Mouse (Mus musculus): ENCODE results near the gene Scd3. TPM values are rescaled to one million over a fixed set of nuclear protein-coding genes. Genes with fewer than 3 reads are reported as not detected.

Gene Scd3
- polyA plus RNA-seq, 1 experiment from 2014 or later: 0.36 TPM

DNA sequence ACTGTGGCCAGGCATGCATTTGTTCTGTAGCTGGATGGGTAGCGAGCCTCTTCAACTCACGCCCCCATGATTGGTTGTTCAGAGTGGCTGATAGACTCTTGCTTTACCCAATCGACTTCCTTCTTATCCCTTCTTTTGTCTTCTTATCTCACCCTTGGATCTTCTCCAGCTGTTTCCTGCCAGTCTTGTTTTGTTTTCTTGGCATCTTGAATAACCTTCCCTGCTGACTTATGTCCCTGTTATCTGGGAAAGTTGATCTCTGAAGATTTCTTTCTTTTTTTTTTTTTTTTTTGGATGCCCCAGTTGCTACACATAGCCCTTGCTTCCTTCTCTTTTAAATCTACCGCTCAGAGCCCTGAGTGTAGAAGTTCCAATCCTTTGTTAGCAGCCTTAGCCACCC is 56.4 kb downstream of the Scd3 start:
- Histone ChIP-seq H3K9ac (ENCODE audit: low read depth, low read length) (no peak overlapping the region), H3K27ac (replicated peaks; ENCODE audit: low read depth, low read length) (no peak overlapping the region), H3K27me3 (replicated peaks; ENCODE audit: control insufficient read depth, insufficient read depth, low read length) (no peaks in the 10 kb centered on the region), H3K4me2 (ENCODE audit: low read depth, low read length) (no peak overlapping the region), H3K9me3 (ENCODE audit: control insufficient read depth, low read length) (no peaks in the 10 kb centered on the region), H3K4me3 (ENCODE audit: low read depth, low read length) (no peak overlapping the region), H3K4me1 (ENCODE audit: control insufficient read depth, insufficient read depth, low read length) (no peaks in the 10 kb centered on the region), H3K36me3 (ENCODE audit: control insufficient read depth, insufficient read depth, low read length) (no peaks in the 10 kb centered on the region)
- ATAC-seq (ENCODE audit: low read depth) (no peak), DNase-seq (ENCODE audit: low spot score) (no peak)
- WGBS: 70% methylated on average over 4 of the region's 4 CpGs

DNA sequence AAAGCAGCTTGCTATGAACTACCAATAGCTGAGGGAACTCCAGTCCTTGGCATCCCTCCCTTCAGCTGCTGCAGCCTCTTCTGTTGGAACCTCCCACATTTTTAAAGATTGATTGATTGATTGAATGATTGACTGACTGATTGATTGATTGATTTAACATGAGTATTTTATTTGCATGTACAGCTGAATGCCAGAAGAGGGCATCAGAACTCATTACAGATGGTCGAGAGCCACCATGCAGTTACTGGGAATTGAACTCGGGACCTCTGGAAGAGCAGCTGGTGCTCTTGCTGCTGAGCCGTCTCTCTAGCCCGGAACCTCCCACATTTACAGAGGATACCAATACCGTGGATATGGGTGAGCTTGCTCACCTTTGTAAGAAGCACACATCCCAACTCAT is 57.4 kb downstream of the Scd3 start:
- H3K9ac ChIP-seq (ENCODE audit: low read depth, low read length): no peak overlapping the region
- H3K4me1 ChIP-seq (ENCODE audit: control insufficient read depth, insufficient read depth, low read length): no peaks in the 10 kb centered on the region
- no peak overlapping the region for H3K27ac ChIP-seq (replicated peaks; ENCODE audit: low read depth, low read length)
- DNase-seq (ENCODE audit: low spot score) (no peak), ATAC-seq (ENCODE audit: low read depth) (no peak)
- 72% methylated on average over 5 of the region's 5 CpGs for WGBS
- no peaks in the 10 kb centered on the region for H3K9me3 ChIP-seq (ENCODE audit: control insufficient read depth, low read length)
- no peaks in the 10 kb centered on the region for H3K27me3 ChIP-seq (replicated peaks; ENCODE audit: control insufficient read depth, insufficient read depth, low read length)
- no peaks in the 10 kb centered on the region for H3K36me3 ChIP-seq (ENCODE audit: control insufficient read depth, insufficient read depth, low read length)
- H3K4me3 ChIP-seq (ENCODE audit: low read depth, low read length): no peak overlapping the region
- no peak overlapping the region for H3K4me2 ChIP-seq (ENCODE audit: low read depth, low read length)

DNA sequence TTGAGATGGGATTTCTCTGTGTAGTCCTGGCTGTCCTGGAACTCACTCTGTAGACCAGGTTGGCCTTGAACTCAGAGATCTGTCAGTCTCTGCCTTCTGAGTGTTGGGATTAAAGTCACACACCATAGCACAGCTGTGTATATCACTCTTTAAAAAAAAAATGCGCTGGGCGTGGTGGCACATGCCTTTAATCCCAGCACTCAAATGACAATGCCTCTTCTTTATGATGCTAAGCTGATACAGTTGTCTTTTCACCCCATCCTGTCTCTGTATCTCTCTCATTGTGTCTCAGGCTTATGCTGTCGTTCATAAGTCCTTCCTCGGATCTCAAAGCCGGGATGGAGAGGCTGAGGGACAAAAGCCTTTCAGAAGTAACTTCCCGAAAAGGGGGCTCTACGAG is 58.7 kb downstream of the Scd3 start:
- no peak for ATAC-seq (ENCODE audit: low read depth)
- WGBS: 81% methylated on average over 7 of the region's 7 CpGs
- Histone ChIP-seq H3K27me3 (replicated peaks; ENCODE audit: control insufficient read depth, insufficient read depth, low read length) (no peaks in the 10 kb centered on the region), H3K27ac (replicated peaks; ENCODE audit: low read depth, low read length) (no peak overlapping the region), H3K4me2 (ENCODE audit: low read depth, low read length) (no peak overlapping the region), H3K9me3 (ENCODE audit: control insufficient read depth, low read length) (no peaks in the 10 kb centered on the region), H3K36me3 (ENCODE audit: control insufficient read depth, insufficient read depth, low read length) (no peaks in the 10 kb centered on the region), H3K9ac (ENCODE audit: low read depth, low read length) (no peak overlapping the region), H3K4me3 (ENCODE audit: low read depth, low read length) (no peak overlapping the region), H3K4me1 (ENCODE audit: control insufficient read depth, insufficient read depth, low read length) (peaks cover 9% of the 10 kb centered on the region)
- no peak for DNase-seq (ENCODE audit: low spot score)

DNA sequence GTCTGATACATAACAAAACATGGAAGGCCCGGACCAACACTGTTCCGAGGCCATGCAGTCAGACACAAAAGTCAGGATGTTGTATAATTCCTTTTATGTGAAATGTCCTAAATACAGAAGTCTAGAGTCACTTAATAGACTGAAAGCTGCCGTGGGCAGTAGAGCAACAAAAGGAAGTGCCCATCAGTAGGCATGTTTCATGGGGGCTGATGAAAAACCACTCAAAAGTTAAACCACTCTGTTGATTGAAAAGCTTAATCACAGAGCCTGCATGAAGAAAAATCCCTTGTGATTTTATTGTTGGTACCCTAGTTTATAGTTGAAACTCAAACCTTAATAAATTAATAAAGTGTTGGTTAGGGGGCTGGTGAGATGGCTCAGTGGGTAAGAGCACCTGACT is 60.5 kb downstream of the Scd3 start:
- Histone ChIP-seq H3K9ac (ENCODE audit: low read depth, low read length) (no peak overlapping the region), H3K4me1 (ENCODE audit: control insufficient read depth, insufficient read depth, low read length) (peaks cover 9% of the 10 kb centered on the region), H3K9me3 (ENCODE audit: control insufficient read depth, low read length) (no peaks in the 10 kb centered on the region), H3K27me3 (replicated peaks; ENCODE audit: control insufficient read depth, insufficient read depth, low read length) (no peaks in the 10 kb centered on the region), H3K4me2 (ENCODE audit: low read depth, low read length) (no peak overlapping the region), H3K4me3 (ENCODE audit: low read depth, low read length) (no peak overlapping the region), H3K36me3 (ENCODE audit: control insufficient read depth, insufficient read depth, low read length) (no peaks in the 10 kb centered on the region), H3K27ac (replicated peaks; ENCODE audit: low read depth, low read length) (no peak overlapping the region)
- ATAC-seq (ENCODE audit: low read depth) (no peak), DNase-seq (ENCODE audit: low spot score) (no peak)
- 77% methylated on average over 3 of the region's 3 CpGs for WGBS

DNA sequence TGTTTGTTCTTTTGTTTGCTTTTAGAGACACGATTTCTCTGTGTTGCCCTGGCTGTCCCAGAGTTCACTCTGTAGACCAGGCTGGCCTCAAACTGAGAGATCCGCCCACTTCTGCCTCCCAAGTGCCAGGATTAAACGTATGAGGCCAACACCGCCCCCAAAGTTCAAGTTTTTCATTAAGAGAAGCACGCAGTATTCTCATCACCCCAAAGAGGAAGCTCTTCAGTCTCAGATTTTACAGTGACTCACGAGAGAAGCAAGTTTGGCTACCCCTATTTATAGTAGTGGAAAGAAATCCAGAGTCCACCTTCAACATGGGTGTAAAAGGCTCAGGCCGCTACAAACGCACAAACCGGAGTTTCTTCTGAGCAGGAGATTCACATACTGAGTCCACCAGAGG is 61.2 kb downstream of the Scd3 start:
- Histone ChIP-seq H3K4me1 (ENCODE audit: control insufficient read depth, insufficient read depth, low read length) (peaks cover 9% of the 10 kb centered on the region), H3K4me3 (ENCODE audit: low read depth, low read length) (no peak overlapping the region), H3K36me3 (ENCODE audit: control insufficient read depth, insufficient read depth, low read length) (no peaks in the 10 kb centered on the region), H3K27ac (replicated peaks; ENCODE audit: low read depth, low read length) (no peak overlapping the region), H3K4me2 (ENCODE audit: low read depth, low read length) (no peak overlapping the region), H3K9me3 (ENCODE audit: control insufficient read depth, low read length) (no peaks in the 10 kb centered on the region), H3K27me3 (replicated peaks; ENCODE audit: control insufficient read depth, insufficient read depth, low read length) (no peaks in the 10 kb centered on the region), H3K9ac (ENCODE audit: low read depth, low read length) (no peak overlapping the region)
- no peak for DNase-seq (ENCODE audit: low spot score)
- WGBS: 71% methylated on average over 9 of the region's 9 CpGs
- ATAC-seq (ENCODE audit: low read depth): no peak

DNA sequence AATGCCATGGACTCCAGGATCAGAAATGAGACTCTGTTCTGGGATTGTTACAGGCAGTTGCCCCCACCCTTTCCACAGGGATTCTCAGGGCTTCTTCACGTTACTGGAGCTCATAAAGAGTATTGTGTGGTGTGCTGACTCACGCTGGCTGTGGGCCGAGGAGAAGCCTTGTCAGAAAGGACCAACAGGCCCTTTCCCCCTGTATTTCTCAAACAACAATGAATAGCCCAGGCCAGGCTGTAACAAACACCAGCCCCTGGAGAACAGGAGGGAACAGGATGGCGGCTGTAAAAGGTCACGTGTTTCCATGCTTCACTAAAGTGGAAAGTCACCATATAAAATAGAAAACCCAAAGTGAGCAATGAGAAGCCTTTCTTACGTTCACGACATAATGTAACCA is 62.2 kb downstream of the Scd3 start:
- no peak for ATAC-seq (ENCODE audit: low read depth)
- WGBS: 51% methylated on average over 7 of the region's 7 CpGs
- H3K27ac ChIP-seq (replicated peaks; ENCODE audit: low read depth, low read length): no peak overlapping the region

DNA sequence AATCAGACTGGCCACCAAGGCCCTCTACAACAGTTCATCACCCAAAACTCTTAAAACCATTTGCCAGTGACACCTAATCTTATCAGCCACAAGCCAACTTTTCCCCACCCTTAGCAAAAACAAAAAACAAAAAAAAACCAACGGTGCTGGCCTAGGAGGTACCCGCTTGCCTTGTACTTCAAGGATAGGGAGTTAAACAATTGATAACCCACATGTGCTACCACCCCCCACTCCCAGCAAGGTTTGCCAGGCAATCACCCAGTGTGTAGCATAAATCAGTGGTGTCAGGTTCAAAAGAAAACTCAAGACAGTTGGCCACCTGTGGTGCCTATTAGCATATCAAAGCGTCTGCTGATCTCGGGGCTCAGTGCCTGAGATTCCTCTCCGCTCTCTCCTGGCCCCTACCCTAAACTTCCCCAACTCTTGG is 62.9 kb downstream of the Scd3 start:
- Histone ChIP-seq H3K27me3 (replicated peaks; ENCODE audit: control insufficient read depth, insufficient read depth, low read length) (no peaks in the 10 kb centered on the region), H3K4me1 (ENCODE audit: control insufficient read depth, insufficient read depth, low read length) (peaks cover 9% of the 10 kb centered on the region), H3K4me2 (ENCODE audit: low read depth, low read length) (peak overlapping the region; percentile 78; the same call in 1 of the 2 replicates), H3K4me3 (ENCODE audit: low read depth, low read length) (no peak overlapping the region), H3K9me3 (ENCODE audit: control insufficient read depth, low read length) (no peaks in the 10 kb centered on the region), H3K9ac (ENCODE audit: low read depth, low read length) (no peak overlapping the region), H3K27ac (replicated peaks; ENCODE audit: low read depth, low read length) (no peak overlapping the region; the same call in 1 of the 2 replicates), H3K36me3 (ENCODE audit: control insufficient read depth, insufficient read depth, low read length) (no peaks in the 10 kb centered on the region)
- DNase-seq (ENCODE audit: low spot score) (no peak), ATAC-seq (ENCODE audit: low read depth) (no peak)
- 41% methylated on average over 5 of the region's 5 CpGs for WGBS

More for the DNA sequence above, 62.2 kb downstream of the Scd3 start:
- Histone ChIP-seq H3K9ac (ENCODE audit: low read depth, low read length) (no peak overlapping the region), H3K36me3 (ENCODE audit: control insufficient read depth, insufficient read depth, low read length) (no peaks in the 10 kb centered on the region), H3K9me3 (ENCODE audit: control insufficient read depth, low read length) (no peaks in the 10 kb centered on the region), H3K4me1 (ENCODE audit: control insufficient read depth, insufficient read depth, low read length) (peaks cover 9% of the 10 kb centered on the region), H3K4me3 (ENCODE audit: low read depth, low read length) (no peak overlapping the region), H3K27me3 (replicated peaks; ENCODE audit: control insufficient read depth, insufficient read depth, low read length) (no peaks in the 10 kb centered on the region), H3K4me2 (ENCODE audit: low read depth, low read length) (no peak overlapping the region)
- DNase-seq (ENCODE audit: low spot score): no peak

DNA sequence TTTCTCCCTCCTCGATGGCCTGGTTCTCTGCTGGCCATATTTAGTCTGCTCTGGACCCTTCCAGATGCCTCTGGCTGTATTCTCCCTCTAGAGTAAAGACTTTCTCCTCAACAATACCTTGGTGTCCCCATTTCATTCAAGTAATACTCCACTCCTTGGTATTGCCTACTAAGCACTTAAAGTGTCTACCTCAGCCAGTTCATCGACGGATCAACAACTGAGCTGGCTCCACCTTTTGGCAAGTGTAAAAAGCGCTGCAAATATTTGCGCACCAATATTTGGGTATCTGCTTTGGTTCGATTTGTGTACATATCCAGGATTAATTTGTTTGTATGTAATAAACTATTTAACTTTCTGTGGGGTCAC is 63.4 kb downstream of the Scd3 start:
- Histone ChIP-seq H3K4me3 (ENCODE audit: low read depth, low read length) (peak overlapping the region; percentile 60), H3K9me3 (ENCODE audit: control insufficient read depth, low read length) (no peaks in the 10 kb centered on the region), H3K9ac (ENCODE audit: low read depth, low read length) (peak overlapping the region; percentile 78), H3K4me2 (ENCODE audit: low read depth, low read length) (peak overlapping the region; percentile 78), H3K36me3 (ENCODE audit: control insufficient read depth, insufficient read depth, low read length) (no peaks in the 10 kb centered on the region), H3K27me3 (replicated peaks; ENCODE audit: control insufficient read depth, insufficient read depth, low read length) (no peaks in the 10 kb centered on the region), H3K27ac (replicated peaks; ENCODE audit: low read depth, low read length) (peak overlapping the region; percentile 94), H3K4me1 (ENCODE audit: control insufficient read depth, insufficient read depth, low read length) (peaks cover 9% of the 10 kb centered on the region)
- WGBS: 8% methylated on average over 6 of the region's 6 CpGs
- ATAC-seq (ENCODE audit: low read depth): peak; percentile 19
- DNase-seq (ENCODE audit: low spot score): peak; percentile 51

DNA sequence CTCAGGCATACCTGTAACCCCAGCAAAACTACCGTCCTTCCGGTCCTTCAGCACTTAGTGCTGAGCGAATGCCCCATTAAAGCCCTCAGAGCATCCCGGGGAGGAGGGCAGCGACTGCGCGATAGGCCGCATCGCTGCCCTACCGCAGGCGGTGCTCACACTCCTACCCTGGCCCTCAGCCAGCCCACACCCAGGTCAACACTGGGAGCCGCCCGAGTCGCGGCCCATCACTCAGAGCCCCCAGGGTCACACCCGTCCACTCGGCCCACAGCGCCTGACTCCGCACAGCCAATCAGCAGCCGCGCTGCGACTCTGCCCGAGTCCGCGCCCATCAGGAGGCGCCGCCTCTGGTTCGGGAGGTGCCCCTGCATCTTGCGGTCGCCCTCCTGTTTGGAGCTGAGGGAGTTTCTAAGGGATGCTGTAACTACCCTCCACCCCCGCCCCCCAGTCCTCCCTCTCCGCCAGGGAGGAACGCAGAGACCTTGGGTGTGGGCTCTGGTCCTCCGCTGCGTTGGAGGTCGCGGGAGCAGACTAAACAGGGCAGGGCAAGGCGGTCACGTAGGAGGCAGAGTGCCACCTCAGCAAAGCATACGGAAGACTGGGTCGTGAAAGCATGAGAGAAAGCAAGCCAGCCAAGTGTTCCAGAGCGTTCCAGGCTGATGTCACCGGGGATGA is 63.9 kb downstream of the Scd3 start:
- peak overlapping the region; percentile 78 for H3K9ac ChIP-seq (ENCODE audit: low read depth, low read length)
- H3K9me3 ChIP-seq (ENCODE audit: control insufficient read depth, low read length): no peaks in the 10 kb centered on the region
- H3K4me1 ChIP-seq (ENCODE audit: control insufficient read depth, insufficient read depth, low read length): peaks cover 9% of the 10 kb centered on the region
- H3K27me3 ChIP-seq (replicated peaks; ENCODE audit: control insufficient read depth, insufficient read depth, low read length): no peaks in the 10 kb centered on the region
- peak overlapping the region; percentile 94 for H3K27ac ChIP-seq (replicated peaks; ENCODE audit: low read depth, low read length)
- H3K4me3 ChIP-seq (ENCODE audit: low read depth, low read length): peak overlapping the region; percentile 60
- DNase-seq (ENCODE audit: low spot score): peak; percentile 97
- peak; percentile 98 for ATAC-seq (ENCODE audit: low read depth)
- 1% methylated on average over 38 of the region's 43 CpGs for WGBS
- H3K4me2 ChIP-seq (ENCODE audit: low read depth, low read length): peak overlapping the region; percentile 78
- H3K36me3 ChIP-seq (ENCODE audit: control insufficient read depth, insufficient read depth, low read length): no peaks in the 10 kb centered on the region
